Mouse (Mus musculus) heart, postnatal 25 days (tissue): ENCODE results near the gene Aig1. TPM values are rescaled to one million over a fixed set of nuclear protein-coding genes. Genes with fewer than 3 reads are reported as not detected.
"Not testable (repeated sequence)": the region's sequence is repeated elsewhere in the genome, so short reads cannot be mapped to it uniquely, and the experiment has no call there.

Source experiments
- DNase-seq: peaks from one replicate; pipeline ENCODE4 v3.0.0; 2022; ENCODE audit warnings: low spot score
- intact Hi-C: fragments of 180-260 bp; cut with DNase I; formaldehyde crosslinking; loops from one replicate; pipeline ENCODE4 v1.15.1; 2025
- total RNA-seq, 2 experiments: library from RNA; stranded (reverse); gene quantifications; 2 replicates each; pipeline ENCODE4 v1.2.3; 2021

The Aig1 gene
- 10 to 100 TPM; 56.0 to 57.4 TPM for total RNA-seq

GRCm38 (mm10) chr10:13868371-13869321 lies at the start of gene Aig1:
TSS of gene Aig1 (minus strand) at chr10:13868980.
- intact Hi-C loops = loop anchor here (5.0 to 10.0 kb wide), 2 partner anchors 99 to 304 kb away; partner anchors contain the start of gene Hivep2
- peak; percentile 61 for DNase-seq

- DNase-seq = peak; percentile 5
- intact Hi-C loops = loop anchor here (10.0 kb wide), 1 partner anchor 288 kb away; no protein-coding TSS in a partner anchor
Observed at GRCm38 (mm10) chr10:13916645-13917342, 48.0 kb upstream of the Aig1 start.

- intact Hi-C loops = loop anchor here (10.0 kb wide), 1 partner anchor 290 kb away; no protein-coding TSS in a partner anchor
- no peak for DNase-seq
Observed at GRCm38 (mm10) chr10:13915211-13915610, 46.4 kb upstream of the Aig1 start.

GRCm38 (mm10) chr10:13913689-13914088 lies 44.9 kb upstream of the Aig1 start:
- intact Hi-C loops = loop anchor here (10.0 kb wide), 1 partner anchor 291 kb away; no protein-coding TSS in a partner anchor
- no peak for DNase-seq

- intact Hi-C loops = no loop called here
- no peak for DNase-seq
Observed at GRCm38 (mm10) chr10:13906261-13906741, 37.5 kb upstream of the Aig1 start.

- no peak for DNase-seq
- intact Hi-C loops = no loop called here
Observed at GRCm38 (mm10) chr10:13905618-13906017, 36.8 kb upstream of the Aig1 start.

- DNase-seq, intact Hi-C loops: not testable (repeated sequence)
Observed at GRCm38 (mm10) chr10:13892762-13893161, 24.0 kb upstream of the Aig1 start.

- intact Hi-C loops = no loop called here
- no peak for DNase-seq
Observed at GRCm38 (mm10) chr10:13882975-13883875, 14.4 kb upstream of the Aig1 start.

- DNase-seq = no peak
- intact Hi-C loops = no loop called here
Observed at GRCm38 (mm10) chr10:13882490-13882889, 13.7 kb upstream of the Aig1 start.

GRCm38 (mm10) chr10:13878696-13879095 lies 9.9 kb upstream of the Aig1 start:
- intact Hi-C loops = no loop called here
- DNase-seq = no peak

GRCm38 (mm10) chr10:13875038-13875420 lies 6.2 kb upstream of the Aig1 start:
- intact Hi-C loops = no loop called here
- DNase-seq = no peak

- intact Hi-C loops = no loop called here
Observed at GRCm38 (mm10) chr10:13874301-13875037, 5.7 kb upstream of the Aig1 start.

GRCm38 (mm10) chr10:13870531-13870930 lies 1.8 kb upstream of the Aig1 start:
- intact Hi-C loops = no loop called here
- no peak for DNase-seq

More at GRCm38 (mm10) chr10:13874301-13875037, 5.7 kb upstream of the Aig1 start:
- no peak for DNase-seq

GRCm38 (mm10) chr10:13869322-13870035 lies 699 bp upstream of the Aig1 start:
- intact Hi-C loops = loop anchor here (5.0 to 10.0 kb wide), 2 partner anchors 98 to 305 kb away; partner anchors contain the start of gene Hivep2

GRCm38 (mm10) chr10:13866391-13866790 lies 2.4 kb downstream of the Aig1 start:
- DNase-seq = no peak
- intact Hi-C loops = loop anchor here (5.0 to 10.0 kb wide), 2 partner anchors 101 to 302 kb away; partner anchors contain the start of gene Hivep2

More at GRCm38 (mm10) chr10:13869322-13870035, 699 bp upstream of the Aig1 start:
- no peak for DNase-seq

- no peak for DNase-seq
- intact Hi-C loops = loop anchor here (10.0 kb wide), 1 partner anchor 297 kb away; no protein-coding TSS in a partner anchor
Observed at GRCm38 (mm10) chr10:13861115-13861909, 7.5 kb downstream of the Aig1 start.

GRCm38 (mm10) chr10:13856438-13856837 lies 12.3 kb downstream of the Aig1 start:
- intact Hi-C loops = no loop called here
- DNase-seq = no peak
